Mouse (Mus musculus): ENCODE data around the gene Kank3.

The Kank3 gene

DNA sequence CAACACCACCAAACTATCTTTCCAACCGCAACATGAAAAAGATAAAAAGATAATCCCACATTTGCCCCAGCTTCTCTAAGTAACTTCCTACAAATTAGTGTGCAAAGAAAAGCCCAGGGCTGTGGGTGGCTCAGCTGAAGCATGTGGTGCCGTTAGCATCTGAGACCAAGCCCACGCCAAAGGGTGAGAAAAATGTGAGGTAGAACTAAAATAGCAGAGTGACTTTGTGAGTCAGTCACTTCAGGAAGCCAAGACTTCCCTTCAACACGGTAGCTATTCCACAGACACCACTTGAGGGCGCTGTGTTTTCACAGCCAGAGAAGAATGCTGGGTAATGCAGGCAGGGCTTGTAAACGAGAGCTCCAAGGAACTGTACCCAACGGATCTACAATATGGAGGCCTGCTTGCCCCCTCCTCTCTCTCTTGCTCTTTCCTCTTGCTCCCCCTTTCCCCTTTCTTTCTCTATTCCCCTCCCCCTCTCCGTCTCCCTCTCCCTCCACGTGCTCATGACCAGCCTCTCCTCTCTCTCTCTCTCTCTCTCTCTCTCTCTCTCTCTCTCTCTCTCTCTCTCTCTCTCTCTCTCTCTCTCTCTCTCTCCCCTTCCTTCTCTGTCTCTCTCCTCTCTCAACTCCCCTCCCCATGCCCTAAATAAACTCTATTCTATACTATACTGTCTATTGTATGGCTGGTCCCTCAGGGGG, 55.2 kb downstream of the Kank3 start:
- DNase-seq = peak; percentile 53

All from lung, postnatal 14 days (tissue).